Mouse (Mus musculus): ENCODE results near the gene Yipf1. TPM values are rescaled to one million over a fixed set of nuclear protein-coding genes. Genes with fewer than 3 reads are reported as not detected.
"Not testable (repeated sequence)": the region's sequence is repeated elsewhere in the genome, so short reads cannot be mapped to it uniquely, and the experiment has no call there.

The Yipf1 gene
- polyA plus RNA-seq, 1 experiment from 2014 or later: 41.1 TPM

- Histone ChIP-seq H3K4me3 (no peak overlapping the region), H3K9ac (no peak overlapping the region), H3K9me3 (replicated peaks) (no peaks in the 10 kb centered on the region), H3K36me3 (peaks cover 3% of the 10 kb centered on the region; the same call in 1 of the 2 replicates), H3K27me3 (no peaks in the 10 kb centered on the region), H3K4me2 (no peak overlapping the region), H3K27ac (no peak overlapping the region), H3K4me1 (replicated peaks) (0 out of 2 replicates have a peak, but pooled peaks cover 5% of the 10 kb centered on the region)
- ATAC-seq (replicated peaks; ENCODE audit: insufficient number of reproducible peaks, insufficient read depth, low FRiP score, low read depth): no peak
- WGBS: 79% methylated on average over 3 of the region's 3 CpGs
Measured at GRCm38 (mm10) chr4:107353612-107354011, 39.4 kb downstream of the Yipf1 start.

GRCm38 (mm10) chr4:107354126-107354525 is 40.0 kb downstream of the Yipf1 start:
- H3K27me3 ChIP-seq: no peaks in the 10 kb centered on the region
- 0 out of 2 replicates have a peak, but pooled peaks cover under 1% of the 10 kb centered on the region for H3K4me1 ChIP-seq (replicated peaks)
- H3K9ac ChIP-seq: no peak overlapping the region
- no peak overlapping the region for H3K4me2 ChIP-seq
- no peak overlapping the region for H3K27ac ChIP-seq
- no peaks in the 10 kb centered on the region for H3K9me3 ChIP-seq (replicated peaks)
- peaks cover 3% of the 10 kb centered on the region; the same call in 1 of the 2 replicates for H3K36me3 ChIP-seq
- H3K4me3 ChIP-seq: no peak overlapping the region
- 84% methylated on average over 5 of the region's 5 CpGs for WGBS
- ATAC-seq (replicated peaks; ENCODE audit: insufficient number of reproducible peaks, insufficient read depth, low FRiP score, low read depth): no peak

GRCm38 (mm10) chr4:107354543-107354942 is 40.4 kb downstream of the Yipf1 start:
- peaks cover 3% of the 10 kb centered on the region; the same call in 1 of the 2 replicates for H3K36me3 ChIP-seq
- ATAC-seq (replicated peaks; ENCODE audit: insufficient number of reproducible peaks, insufficient read depth, low FRiP score, low read depth): no peak
- WGBS: 56% methylated on average over 4 of the region's 4 CpGs

GRCm38 (mm10) chr4:107357172-107357571 is 43.0 kb downstream of the Yipf1 start:
- H3K27ac ChIP-seq; H3K4me3 ChIP-seq; H3K9ac ChIP-seq; ATAC-seq (replicated peaks; ENCODE audit: insufficient number of reproducible peaks, insufficient read depth, low FRiP score, low read depth); H3K27me3 ChIP-seq; H3K4me1 ChIP-seq (replicated peaks); H3K9me3 ChIP-seq (replicated peaks); H3K4me2 ChIP-seq; H3K36me3 ChIP-seq: not testable (repeated sequence)
- WGBS: 55% methylated on average over 8 of the region's 8 CpGs

More at GRCm38 (mm10) chr4:107354543-107354942, 40.4 kb downstream of the Yipf1 start:
- no peak overlapping the region for H3K4me2 ChIP-seq
- H3K4me1 ChIP-seq (replicated peaks): no peaks in the 10 kb centered on the region
- H3K9ac ChIP-seq: no peak overlapping the region
- H3K4me3 ChIP-seq: no peak overlapping the region
- H3K27me3 ChIP-seq: no peaks in the 10 kb centered on the region
- no peaks in the 10 kb centered on the region for H3K9me3 ChIP-seq (replicated peaks)
- no peak overlapping the region for H3K27ac ChIP-seq

GRCm38 (mm10) chr4:107358460-107358859 is 44.3 kb downstream of the Yipf1 start:
- Histone ChIP-seq H3K27me3 (no peaks in the 10 kb centered on the region), H3K4me1 (replicated peaks) (no peaks in the 10 kb centered on the region), H3K9ac (no peak overlapping the region), H3K27ac (no peak overlapping the region), H3K4me3 (no peak overlapping the region), H3K36me3 (no peaks in the 10 kb centered on the region), H3K9me3 (replicated peaks) (no peaks in the 10 kb centered on the region), H3K4me2 (no peak overlapping the region)
- WGBS: 89% methylated on average over 3 of the region's 3 CpGs
- ATAC-seq (replicated peaks; ENCODE audit: insufficient number of reproducible peaks, insufficient read depth, low FRiP score, low read depth): no peak

- no peaks in the 10 kb centered on the region for H3K9me3 ChIP-seq (replicated peaks)
- no peaks in the 10 kb centered on the region for H3K36me3 ChIP-seq
- ATAC-seq (replicated peaks; ENCODE audit: insufficient number of reproducible peaks, insufficient read depth, low FRiP score, low read depth): no peak
- H3K4me3 ChIP-seq: no peak overlapping the region
- 82% methylated on average over 7 of the region's 7 CpGs for WGBS
- H3K4me2 ChIP-seq: no peak overlapping the region
- H3K9ac ChIP-seq: no peak overlapping the region
- H3K4me1 ChIP-seq (replicated peaks): no peaks in the 10 kb centered on the region
- no peaks in the 10 kb centered on the region for H3K27me3 ChIP-seq
- H3K27ac ChIP-seq: no peak overlapping the region
Measured at GRCm38 (mm10) chr4:107360457-107361145, 46.4 kb downstream of the Yipf1 start.

GRCm38 (mm10) chr4:107362755-107363154 is 48.6 kb downstream of the Yipf1 start:
- Histone ChIP-seq H3K4me1 (replicated peaks) (no peaks in the 10 kb centered on the region), H3K9ac (no peak overlapping the region), H3K4me3 (no peak overlapping the region), H3K27ac (no peak overlapping the region), H3K4me2 (no peak overlapping the region), H3K27me3 (no peaks in the 10 kb centered on the region), H3K9me3 (replicated peaks) (no peaks in the 10 kb centered on the region), H3K36me3 (no peaks in the 10 kb centered on the region)
- no peak for ATAC-seq (replicated peaks; ENCODE audit: insufficient number of reproducible peaks, insufficient read depth, low FRiP score, low read depth)
- WGBS: 72% methylated on average over 4 of the region's 4 CpGs

GRCm38 (mm10) chr4:107363573-107363972 is 49.4 kb downstream of the Yipf1 start:
- Histone ChIP-seq H3K36me3 (no peaks in the 10 kb centered on the region), H3K9ac (no peak overlapping the region), H3K27me3 (no peaks in the 10 kb centered on the region), H3K4me3 (no peak overlapping the region), H3K4me1 (replicated peaks) (peaks cover 4% of the 10 kb centered on the region), H3K27ac (no peak overlapping the region), H3K4me2 (no peak overlapping the region), H3K9me3 (replicated peaks) (no peaks in the 10 kb centered on the region)
- no peak for ATAC-seq (replicated peaks; ENCODE audit: insufficient number of reproducible peaks, insufficient read depth, low FRiP score, low read depth)
- 75% methylated on average over 6 of the region's 6 CpGs for WGBS

- no peak overlapping the region for H3K27ac ChIP-seq
- no peak for ATAC-seq (replicated peaks; ENCODE audit: insufficient number of reproducible peaks, insufficient read depth, low FRiP score, low read depth)
- no peak overlapping the region for H3K9ac ChIP-seq
- no peaks in the 10 kb centered on the region for H3K36me3 ChIP-seq
- H3K4me2 ChIP-seq: no peak overlapping the region
- H3K9me3 ChIP-seq (replicated peaks): no peaks in the 10 kb centered on the region
- H3K4me1 ChIP-seq (replicated peaks): peaks cover 8% of the 10 kb centered on the region
- H3K27me3 ChIP-seq: no peaks in the 10 kb centered on the region
- 75% methylated on average over 5 of the region's 5 CpGs for WGBS
- H3K4me3 ChIP-seq: no peak overlapping the region
Measured at GRCm38 (mm10) chr4:107364190-107364639, 50.1 kb downstream of the Yipf1 start.

GRCm38 (mm10) chr4:107366408-107366807 is 52.2 kb downstream of the Yipf1 start:
- not testable (repeated sequence) for H3K9me3 ChIP-seq (replicated peaks); H3K27ac ChIP-seq; H3K36me3 ChIP-seq; H3K4me1 ChIP-seq (replicated peaks); H3K27me3 ChIP-seq; H3K4me3 ChIP-seq; ATAC-seq (replicated peaks; ENCODE audit: insufficient number of reproducible peaks, insufficient read depth, low FRiP score, low read depth); H3K9ac ChIP-seq; H3K4me2 ChIP-seq

- peak; percentile 97 for ATAC-seq (replicated peaks; ENCODE audit: insufficient number of reproducible peaks, insufficient read depth, low FRiP score, low read depth)
- H3K9me3 ChIP-seq (replicated peaks): no peaks in the 10 kb centered on the region
Measured at GRCm38 (mm10) chr4:107367567-107368314, 53.6 kb downstream of the Yipf1 start, which contains the start of gene Ndc1. TSS of gene Ndc1 (plus strand) at chr4:107367784.

More at GRCm38 (mm10) chr4:107367567-107368314, 53.6 kb downstream of the Yipf1 start, which contains the start of gene Ndc1:
- peak within 1 kb of the TSS; percentile 77 for H3K4me2 ChIP-seq
- peaks cover 8% of the 10 kb centered on the region for H3K4me1 ChIP-seq (replicated peaks)
- peak within 1 kb of the TSS; percentile 91 for H3K4me3 ChIP-seq
- peak within 1 kb of the TSS; percentile 89 for H3K27ac ChIP-seq
- H3K9ac ChIP-seq: peak within 1 kb of the TSS; percentile 84
- H3K36me3 ChIP-seq: peaks cover 17% of the 10 kb centered on the region
- H3K27me3 ChIP-seq: no peaks in the 10 kb centered on the region
- under 1% methylated on average over 51 of the region's 51 CpGs for WGBS
